Mouse (Mus musculus) kidney, adult 18-20 months (tissue): ENCODE data around the gene Olfr902.
"Not testable (repeated sequence)": the region's sequence is repeated elsewhere in the genome, so short reads cannot be mapped to it uniquely, and the experiment has no call there.

Source experiments
- DNase-seq: peaks from one replicate; pipeline ENCODE4 v3.0.0; 2021

Gene Olfr902

DNA sequence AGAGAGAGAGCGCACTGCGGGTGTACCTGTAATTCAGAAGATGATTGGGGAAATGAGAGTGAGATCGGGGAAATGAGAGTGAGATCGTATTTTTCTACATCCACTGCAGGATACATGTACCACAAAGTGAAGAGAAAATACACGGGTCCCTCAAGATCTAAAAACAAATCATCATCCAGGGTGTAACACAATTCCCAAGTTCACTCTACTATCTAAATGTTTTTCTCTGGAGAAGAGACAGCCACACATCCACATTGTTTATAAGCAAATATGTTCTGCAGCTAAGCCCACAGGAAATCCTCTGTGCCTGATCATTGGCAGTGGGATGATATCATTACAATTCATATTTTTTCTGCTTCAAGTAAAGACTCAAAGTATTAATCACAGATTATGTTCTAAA is at the start of gene Olfr902:
Olfr902 (plus strand) TSS at position 301 of the 400 bp plus-strand sequence.
- DNase-seq: no peak

DNA sequence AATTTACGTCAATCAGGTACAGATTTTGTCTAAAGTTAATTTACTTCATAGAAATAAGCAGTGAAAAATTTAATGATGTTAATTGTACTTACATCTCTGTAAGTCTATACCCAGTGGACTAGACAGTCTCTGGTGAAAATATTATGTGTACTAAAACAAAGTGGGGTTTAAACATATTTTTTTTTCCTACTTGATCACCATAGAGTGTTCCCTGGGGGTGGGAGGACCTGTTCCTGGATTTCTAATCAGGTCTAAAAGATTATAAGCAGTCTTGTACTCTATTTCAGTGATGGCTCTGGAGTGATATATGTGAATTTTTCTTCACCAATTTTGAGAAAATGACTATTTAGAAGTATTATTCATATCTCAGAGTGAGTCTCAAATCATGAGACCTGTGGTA is 46.1 kb upstream of the Olfr902 start, which contains the start of gene Olfr147:
Olfr147 (plus strand) TSS at position 301 of the 400 bp plus-strand sequence.
- DNase-seq: no peak

DNA sequence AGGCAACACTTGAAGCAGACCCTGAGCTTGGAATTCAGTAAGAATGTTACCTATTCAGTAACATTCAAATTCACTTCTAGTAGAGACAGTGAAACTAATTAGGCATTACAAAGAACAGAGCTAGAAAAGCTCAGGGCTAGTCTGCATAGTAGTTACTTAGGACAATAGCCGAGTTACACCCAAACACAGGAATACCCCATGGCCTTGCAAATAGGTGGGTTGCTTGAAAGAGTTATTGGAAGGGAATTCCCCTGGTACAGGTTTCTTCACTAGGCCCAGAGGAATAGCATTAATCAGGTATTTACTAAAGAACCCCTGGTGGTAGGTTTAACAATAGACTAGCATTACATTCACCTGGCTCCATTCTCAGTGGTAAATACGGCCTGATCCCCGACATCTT is 40.0 kb upstream of the Olfr902 start:
- not testable (repeated sequence) for DNase-seq

DNA sequence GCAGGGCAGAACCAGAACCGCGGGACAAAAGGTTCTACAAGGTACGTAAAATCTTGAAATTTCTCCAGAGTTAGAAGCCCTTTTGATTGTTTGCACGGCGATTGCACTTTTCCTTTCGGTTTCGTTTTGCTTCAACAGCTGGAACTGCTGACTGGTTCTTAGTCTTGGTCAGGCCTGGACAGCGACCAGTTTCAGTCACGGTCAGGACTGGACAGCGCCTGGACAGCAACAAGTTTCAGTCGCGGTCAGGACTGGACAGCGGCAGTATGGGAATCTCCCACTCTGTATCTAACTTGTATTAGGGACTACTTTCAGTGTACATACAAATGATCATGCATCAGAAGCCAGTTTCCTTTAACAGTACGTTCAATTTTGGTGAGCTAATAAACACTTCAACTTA is 34.0 kb upstream of the Olfr902 start:
- DNase-seq: not testable (repeated sequence)

DNA sequence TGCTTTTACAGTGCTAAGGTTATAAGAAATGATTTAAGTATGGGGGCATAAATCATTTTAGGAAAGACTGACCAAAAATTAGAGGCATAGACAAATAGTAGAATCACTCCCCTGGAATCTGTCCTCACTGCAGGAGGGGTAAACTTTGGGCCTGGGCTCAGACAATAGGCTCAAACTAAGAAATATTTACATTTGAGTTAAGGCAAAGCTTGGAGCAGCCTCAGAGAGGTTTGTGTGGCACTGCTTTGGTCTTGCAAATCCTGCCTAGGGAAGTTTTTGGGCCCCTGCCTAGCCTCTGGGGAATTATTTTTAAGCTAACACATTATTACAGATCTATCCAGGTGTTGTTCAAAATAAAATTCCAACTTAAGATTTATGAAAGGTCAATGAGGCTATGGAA is 23.7 kb upstream of the Olfr902 start:
- DNase-seq: no peak

DNA sequence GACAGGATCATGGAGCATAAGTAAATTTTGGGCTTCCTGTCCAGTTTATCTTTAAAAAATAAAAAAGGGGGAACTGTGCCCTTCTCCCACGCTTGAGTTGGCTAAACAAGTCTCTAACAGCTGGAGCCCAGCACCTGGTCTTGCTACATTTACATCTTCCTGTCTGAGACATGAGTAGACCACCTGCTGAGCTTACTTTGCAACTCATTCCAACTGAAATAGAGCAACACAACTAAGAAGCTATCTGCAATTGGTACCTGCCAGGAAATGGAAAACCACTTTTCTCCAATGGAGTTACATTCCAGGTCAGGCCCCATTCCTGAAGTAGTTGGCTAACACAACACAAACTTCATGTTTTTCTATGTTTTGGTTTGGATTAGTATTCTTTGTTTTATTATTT is 20.4 kb upstream of the Olfr902 start:
- DNase-seq: no peak

DNA sequence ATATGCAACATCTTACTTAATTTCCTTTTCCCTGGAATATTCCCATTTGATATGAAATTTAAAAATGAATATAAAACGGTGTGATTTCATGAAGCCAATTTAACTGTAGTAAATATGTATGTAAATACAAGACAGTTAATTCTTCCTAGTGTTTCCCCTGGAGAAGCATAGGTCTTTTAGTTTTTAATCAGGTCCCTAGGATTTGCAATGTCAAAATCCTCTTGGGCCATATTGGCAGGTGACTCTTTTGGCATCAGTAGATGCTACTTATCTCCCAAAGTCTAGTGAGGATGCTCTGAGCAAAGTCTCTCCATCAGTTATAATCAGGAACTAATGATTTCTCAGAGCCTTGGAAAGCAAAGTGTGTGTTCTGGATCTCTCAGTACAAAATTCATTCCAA is 18.3 kb upstream of the Olfr902 start, which contains the start of gene Olfr901:
Olfr901 (plus strand) TSS at position 301 of the 400 bp plus-strand sequence.
- DNase-seq: no peak

DNA sequence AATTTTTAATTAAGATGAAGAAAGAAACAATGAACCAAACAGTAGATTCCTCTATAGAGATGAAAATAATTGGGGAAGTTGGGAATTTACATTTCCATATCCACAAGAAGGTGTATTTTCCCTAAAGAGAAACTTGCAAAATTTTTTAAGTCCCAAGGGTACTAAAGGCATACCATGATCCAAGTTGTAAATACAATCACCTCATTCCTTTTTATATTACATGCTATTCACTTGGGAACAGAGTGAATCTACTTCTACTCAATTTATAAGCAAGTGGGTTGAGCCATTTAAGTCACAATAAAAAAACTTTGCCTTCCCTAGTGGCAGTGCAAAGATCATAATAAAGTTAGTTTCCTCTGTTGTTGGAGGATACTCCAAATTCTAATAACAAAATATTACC is 15.4 kb downstream of the Olfr902 start, which contains the start of gene Olfr904:
Olfr904 (plus strand) TSS at position 301 of the 400 bp plus-strand sequence.
- no peak for DNase-seq

DNA sequence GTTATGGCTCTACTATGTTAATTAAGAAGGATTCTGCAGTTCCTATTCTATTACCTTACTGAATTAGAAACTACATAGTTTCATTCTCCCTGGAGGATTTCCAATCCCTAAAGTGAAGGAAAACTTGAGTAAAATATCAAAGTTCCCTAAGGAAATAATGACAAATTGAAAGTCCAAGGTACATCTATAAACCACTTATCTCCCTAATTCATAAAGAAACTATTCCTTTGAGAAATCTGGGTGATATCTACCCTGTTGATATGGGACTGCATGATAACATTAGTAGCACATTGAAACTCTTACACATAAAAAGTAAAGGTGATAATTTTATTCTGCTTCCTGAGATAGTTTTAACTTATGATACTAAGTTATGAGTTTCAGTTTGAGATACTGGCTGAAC is 23.4 kb downstream of the Olfr902 start, which contains the start of gene Olfr905:
Olfr905 (plus strand) TSS at position 301 of the 400 bp plus-strand sequence.
- DNase-seq: no peak

DNA sequence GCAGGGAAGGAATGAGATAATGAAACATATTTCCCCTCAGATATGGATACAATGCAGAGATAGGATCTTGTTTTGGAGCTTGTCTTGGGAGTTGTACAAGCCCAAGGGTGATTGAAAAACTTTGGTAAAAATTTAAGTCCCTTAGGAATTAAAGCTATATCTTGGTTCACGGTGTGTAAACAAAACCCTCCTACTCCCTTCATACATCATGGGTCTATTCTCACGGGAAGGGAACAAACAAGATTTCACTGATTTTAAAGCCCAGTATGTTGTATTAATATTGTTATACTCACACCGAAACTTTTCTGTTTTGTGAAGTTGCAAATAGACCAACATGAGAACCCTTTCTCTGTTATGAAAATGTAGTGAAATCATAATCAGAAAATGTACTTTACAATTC is 39.3 kb downstream of the Olfr902 start, which contains the start of gene Olfr906:
Olfr906 (plus strand) TSS at position 301 of the 400 bp plus-strand sequence.
- DNase-seq: no peak

DNA sequence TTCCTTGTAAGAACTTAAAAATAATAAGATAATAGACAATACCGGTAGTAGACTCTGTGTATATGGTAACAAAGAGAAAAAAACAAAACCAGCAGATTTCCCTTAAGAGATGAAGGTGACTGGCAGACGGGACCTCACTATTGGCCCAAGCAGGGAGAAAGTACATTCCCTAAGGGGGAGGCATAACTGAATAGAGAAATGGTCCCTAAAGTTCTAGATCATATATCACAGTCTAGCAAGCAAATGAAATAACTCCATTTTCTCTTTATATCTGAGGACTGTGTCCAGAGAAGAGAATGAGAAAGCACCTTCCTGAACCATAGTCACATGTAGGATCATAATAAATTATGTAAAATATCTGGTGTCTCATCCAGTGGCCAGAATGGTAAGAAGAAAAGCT is 48.0 kb downstream of the Olfr902 start, which contains the start of gene Olfr907:
Olfr907 (plus strand) TSS at position 301 of the 400 bp plus-strand sequence.
- no peak for DNase-seq
